Mouse (Mus musculus) brain, embryonic 14.5 days (tissue): ENCODE results near the gene Dleu7. TPM values are rescaled to one million over a fixed set of nuclear protein-coding genes. Genes with fewer than 3 reads are reported as not detected.

ENCODE experiments used
- DNase-seq: peaks from one replicate; pipeline ENCODE4 v3.0.0-alpha.2; 2011; ENCODE audit warnings: low read depth
- CTCF ChIP-seq: fragments of 200-500 bp; IDR thresholded peaks from 2 replicates; pipeline ENCODE4 v1.5.1; 2012; ENCODE audit warnings: inconsistent platforms, mild to moderate bottlenecking, moderate library complexity, borderline replicate concordance; ENCODE audit not compliant: insufficient read depth, insufficient read length; ENCODE audit errors: extremely low read depth
- POLR2A ChIP-seq: fragments of 200-500 bp; IDR thresholded peaks from 2 replicates; pipeline ENCODE4 v1.6.1; 2012; ENCODE audit warnings: mild to moderate bottlenecking, inconsistent platforms, borderline replicate concordance; ENCODE audit not compliant: poor library complexity, insufficient read depth, insufficient read length, severe bottlenecking; ENCODE audit errors: extremely low read depth
- polyA plus RNA-seq: library from polyadenylated mRNA; depleted of rRNA; stranded (reverse); fragments of >200 nt; gene quantifications from 2 replicates; pipeline ENCODE4 v1.2.3, GENCODE M21; 2012; rRNA removed

Gene Dleu7
- polyA plus RNA-seq: 11.9 and 17.2 TPM in 2 replicates

- TF ChIP-seq CTCF: no peak
- no peak; the same call in 1 of the 2 replicates for TF ChIP-seq POLR2A
- peak; percentile 83 for DNase-seq
Measured at GRCm38 (mm10) chr14:62292488-62293339, at the start of gene Dleu7, which contains the start of gene Rnaseh2b. Dleu7 (minus strand) TSS chr14:62293047. Rnaseh2b (plus strand) TSS chr14:62292589.

GRCm38 (mm10) chr14:62341887-62342642 lies 49.2 kb upstream of the Dleu7 start:
- peak; percentile 53 for DNase-seq
- TF ChIP-seq POLR2A (no peak), CTCF (no peak)

GRCm38 (mm10) chr14:62339196-62339595 lies 46.3 kb upstream of the Dleu7 start:
- DNase-seq: no peak
- no peak for TF ChIP-seq CTCF
- no peak for TF ChIP-seq POLR2A

GRCm38 (mm10) chr14:62333909-62334687 lies 41.3 kb upstream of the Dleu7 start:
- TF ChIP-seq CTCF (peak; percentile 44; the same call in 1 of the 2 replicates), POLR2A (no peak)
- DNase-seq: no peak

- TF ChIP-seq CTCF (no peak), POLR2A (peak; percentile 1; the same call in 1 of the 2 replicates)
- peak; percentile 95 for DNase-seq
Measured at GRCm38 (mm10) chr14:62331866-62332619, 39.2 kb upstream of the Dleu7 start.

GRCm38 (mm10) chr14:62331457-62331856 lies 38.6 kb upstream of the Dleu7 start:
- no peak for TF ChIP-seq CTCF
- no peak for DNase-seq

- TF ChIP-seq POLR2A (no peak), CTCF (no peak)
- no peak for DNase-seq
Measured at GRCm38 (mm10) chr14:62329631-62330030, 36.8 kb upstream of the Dleu7 start.

GRCm38 (mm10) chr14:62328606-62329005 lies 35.8 kb upstream of the Dleu7 start:
- no peak for TF ChIP-seq CTCF
- DNase-seq: no peak

GRCm38 (mm10) chr14:62327171-62327570 lies 34.3 kb upstream of the Dleu7 start:
- DNase-seq: peak; percentile 82
- TF ChIP-seq POLR2A (no peak), CTCF (no peak)

- no peak for DNase-seq
- TF ChIP-seq CTCF (no peak), POLR2A (no peak)
Measured at GRCm38 (mm10) chr14:62326026-62326425, 33.2 kb upstream of the Dleu7 start.

GRCm38 (mm10) chr14:62324943-62325342 lies 32.1 kb upstream of the Dleu7 start:
- TF ChIP-seq CTCF (no peak), POLR2A (no peak)
- no peak for DNase-seq

GRCm38 (mm10) chr14:62323457-62323856 lies 30.6 kb upstream of the Dleu7 start:
- TF ChIP-seq CTCF (no peak), POLR2A (no peak)

More at GRCm38 (mm10) chr14:62323457-62323856, 30.6 kb upstream of the Dleu7 start:
- no peak for DNase-seq
